Mouse (Mus musculus) ES-E14 (cell line): Measurements from ENCODE around the gene Ift88.

Experiments
- HCFC1 ChIP-seq: IDR thresholded peaks from 2 replicates; pipeline ENCODE4 v1.6.1; 2012; ENCODE audit warnings: low read length, inconsistent platforms, borderline replicate concordance; ENCODE audit not compliant: insufficient read depth
- ZC3H11A ChIP-seq: IDR thresholded peaks from 2 replicates; pipeline ENCODE4 v1.6.1; 2012; ENCODE audit warnings: low read depth, mild to moderate bottlenecking, inconsistent platforms, low read length, borderline replicate concordance
- ZNF384 ChIP-seq: IDR thresholded peaks from 2 replicates; pipeline ENCODE4 v1.6.1; 2012; ENCODE audit warnings: low read depth, low read length, inconsistent platforms

DNA sequence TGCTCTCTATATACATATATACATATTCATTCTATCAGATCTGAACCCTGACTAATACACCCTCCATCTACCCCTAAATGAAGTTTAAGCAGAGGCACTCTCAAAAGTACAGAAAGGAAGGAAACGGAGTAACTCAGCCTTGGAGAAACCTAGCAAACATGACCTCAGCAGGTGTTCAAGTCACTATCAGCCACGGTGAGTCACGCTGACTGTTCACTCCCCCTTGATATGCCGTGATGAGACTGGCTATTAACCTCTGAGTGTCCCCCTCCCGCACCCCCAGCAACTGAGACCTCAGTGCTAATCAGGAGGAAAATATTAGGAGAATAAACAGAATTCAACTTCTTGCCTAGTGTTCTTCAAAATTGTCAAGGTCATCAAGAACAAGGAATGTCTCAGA is 38.2 kb upstream of the Ift88 start:
- no peak for TF ChIP-seq HCFC1
- TF ChIP-seq ZNF384, result no peak
- TF ChIP-seq ZC3H11A, result no peak
